Mouse (Mus musculus) kidney, embryonic 15.5 days (tissue): ENCODE results near the gene Grasp. TPM values are rescaled to one million over a fixed set of nuclear protein-coding genes. Genes with fewer than 3 reads are reported as not detected.

ENCODE experiments used
- ATAC-seq: fragments of 200-750 bp; cut with Nextera tagmentation; replicated peaks from 2 replicates; pipeline ENCODE4 v1.8.0; 2017; ENCODE audit warnings: moderate TSS enrichment; ENCODE audit not compliant: low FRiP score
- H3K27ac ChIP-seq: fragments of 300-500 bp; sonication (generic); 2 replicates; pipeline ENCODE4 v1.5.1; 2015; ENCODE audit warnings: mild to moderate bottlenecking, inconsistent platforms
- H3K27me3 ChIP-seq: fragments of 300-500 bp; sonication (generic); 2 replicates; pipeline ENCODE4 v1.6.1; 2015; ENCODE audit warnings: inconsistent platforms
- H3K36me3 ChIP-seq: fragments of 300-500 bp; sonication (generic); 2 replicates; pipeline ENCODE4 v1.6.1; 2015; ENCODE audit warnings: inconsistent platforms
- H3K4me1 ChIP-seq: fragments of 300-500 bp; sonication (generic); 2 replicates; pipeline ENCODE4 v1.6.1; 2015; ENCODE audit warnings: inconsistent platforms
- H3K4me2 ChIP-seq: fragments of 300-500 bp; sonication (generic); 2 replicates; pipeline ENCODE4 v1.6.1; 2015; ENCODE audit warnings: moderate library complexity, mild to moderate bottlenecking, inconsistent platforms
- H3K4me3 ChIP-seq: fragments of 300-500 bp; sonication (generic); replicated peaks from 2 replicates; pipeline ENCODE4 v1.5.1; 2015; ENCODE audit warnings: mild to moderate bottlenecking, inconsistent platforms
- H3K9ac ChIP-seq: fragments of 300-500 bp; sonication (generic); 2 replicates; pipeline ENCODE4 v1.6.1; 2015; ENCODE audit warnings: mild to moderate bottlenecking, inconsistent platforms
- H3K9me3 ChIP-seq: fragments of 300-500 bp; sonication (generic); replicated peaks from 2 replicates; pipeline ENCODE4 v1.6.1; 2016; ENCODE audit warnings: inconsistent platforms
- WGBS: fragments of 180-500 bp; shearing (Covaris S2); methylation state at CpG from one replicate; pipeline ENCODE4 v1.1.7; 2015; ENCODE audit warnings: mixed read lengths; 5-methylcytosine and 5-hydroxymethylcytosine counted together
- polyA plus RNA-seq: library from polyadenylated mRNA; unstranded; fragments of >200 nt; fragmentation: Nextera tagmentation; extraction: Ambion mirVana; gene quantifications from 2 replicates; pipeline ENCODE4 v1.2.1, GENCODE M21; 2015

Grasp gene
- polyA plus RNA-seq, 1 experiment from 2014 or later, result 4.7 TPM

GRCm38 (mm10) chr15:101232607-101233006, 8.6 kb downstream of the Grasp start:
- no peak overlapping the region for H3K9ac ChIP-seq
- no peak overlapping the region for H3K27ac ChIP-seq
- H3K4me1 ChIP-seq, result peaks cover 57% of the 10 kb centered on the region

GRCm38 (mm10) chr15:101233183-101233582, 9.2 kb downstream of the Grasp start:
- Histone ChIP-seq H3K4me2 (no peak overlapping the region), H3K9me3 (no peaks in the 10 kb centered on the region), H3K36me3 (peaks cover 28% of the 10 kb centered on the region), H3K4me3 (no peak overlapping the region), H3K27ac (no peak overlapping the region), H3K9ac (no peak overlapping the region), H3K27me3 (0 out of 2 replicates have a peak, but pooled peaks cover 2% of the 10 kb centered on the region), H3K4me1 (peaks cover 51% of the 10 kb centered on the region)
- ATAC-seq, result no peak
- WGBS, result 85% methylated on average over 3 of the region's 3 CpGs

More at GRCm38 (mm10) chr15:101232607-101233006, 8.6 kb downstream of the Grasp start:
- Histone ChIP-seq H3K4me3 (no peak overlapping the region), H3K9me3 (no peaks in the 10 kb centered on the region), H3K36me3 (peaks cover 28% of the 10 kb centered on the region), H3K27me3 (0 out of 2 replicates have a peak, but pooled peaks cover 2% of the 10 kb centered on the region), H3K4me2 (no peak overlapping the region)
- WGBS, result 49% methylated on average over 4 of the region's 4 CpGs
- no peak for ATAC-seq

- H3K4me1 ChIP-seq, result peaks cover 50% of the 10 kb centered on the region
- ATAC-seq, result no peak
- no peak overlapping the region for H3K4me2 ChIP-seq
- no peaks in the 10 kb centered on the region for H3K9me3 ChIP-seq
- 0 out of 2 replicates have a peak overlapping the region, but pooled peaks have one; percentile 42 for H3K27ac ChIP-seq
- WGBS, result 34% methylated on average over 11 of the region's 11 CpGs
- H3K27me3 ChIP-seq, result 0 out of 2 replicates have a peak, but pooled peaks cover 2% of the 10 kb centered on the region
- no peak overlapping the region for H3K9ac ChIP-seq
- H3K4me3 ChIP-seq, result no peak overlapping the region
- H3K36me3 ChIP-seq, result peaks cover 28% of the 10 kb centered on the region
Measured at GRCm38 (mm10) chr15:101233641-101234275, 9.8 kb downstream of the Grasp start.

- ATAC-seq, result no peak
- H3K4me2 ChIP-seq, result no peak overlapping the region
Measured at GRCm38 (mm10) chr15:101234611-101235341, 10.8 kb downstream of the Grasp start.

GRCm38 (mm10) chr15:101235342-101235698, 11.3 kb downstream of the Grasp start:
- Histone ChIP-seq H3K4me1 (peaks cover 55% of the 10 kb centered on the region), H3K4me3 (no peak overlapping the region), H3K36me3 (peaks cover 15% of the 10 kb centered on the region), H3K4me2 (peak overlapping the region; percentile 26), H3K9ac (no peak overlapping the region; the same call in 1 of the 2 replicates), H3K27me3 (0 out of 2 replicates have a peak, but pooled peaks cover 2% of the 10 kb centered on the region), H3K27ac (peak overlapping the region; percentile 20; the same call in 1 of the 2 replicates), H3K9me3 (no peaks in the 10 kb centered on the region)
- WGBS, result 37% methylated on average over 5 of the region's 5 CpGs
- ATAC-seq, result no peak; the same call in 1 of the 2 replicates

More at GRCm38 (mm10) chr15:101234611-101235341, 10.8 kb downstream of the Grasp start:
- Histone ChIP-seq H3K9ac (no peak overlapping the region), H3K27me3 (0 out of 2 replicates have a peak, but pooled peaks cover 2% of the 10 kb centered on the region), H3K9me3 (no peaks in the 10 kb centered on the region), H3K4me1 (peaks cover 55% of the 10 kb centered on the region), H3K27ac (0 out of 2 replicates have a peak overlapping the region, but pooled peaks have one; percentile 20), H3K4me3 (no peak overlapping the region), H3K36me3 (peaks cover 20% of the 10 kb centered on the region)
- 73% methylated on average over 10 of the region's 10 CpGs for WGBS

GRCm38 (mm10) chr15:101235728-101236327, 11.8 kb downstream of the Grasp start:
- peak overlapping the region; percentile 1; the same call in 1 of the 2 replicates for H3K9ac ChIP-seq
- H3K4me2 ChIP-seq, result peak overlapping the region; percentile 26
- 0 out of 2 replicates have a peak, but pooled peaks cover 2% of the 10 kb centered on the region for H3K27me3 ChIP-seq
- H3K27ac ChIP-seq, result peak overlapping the region; percentile 20
- WGBS, result 21% methylated on average over 12 of the region's 12 CpGs
- H3K4me1 ChIP-seq, result peaks cover 56% of the 10 kb centered on the region
- no peak overlapping the region for H3K4me3 ChIP-seq
- H3K36me3 ChIP-seq, result peaks cover 10% of the 10 kb centered on the region
- peak; percentile 50 for ATAC-seq
- H3K9me3 ChIP-seq, result no peaks in the 10 kb centered on the region

- H3K9me3 ChIP-seq, result no peaks in the 10 kb centered on the region
- H3K9ac ChIP-seq, result no peak overlapping the region
- H3K4me1 ChIP-seq, result peaks cover 60% of the 10 kb centered on the region
- no peak overlapping the region for H3K4me3 ChIP-seq
- ATAC-seq, result no peak
- 0 out of 2 replicates have a peak, but pooled peaks cover 2% of the 10 kb centered on the region for H3K27me3 ChIP-seq
- no peaks in the 10 kb centered on the region for H3K36me3 ChIP-seq
- H3K4me2 ChIP-seq, result no peak overlapping the region
- 4% methylated on average over 3 of the region's 3 CpGs for WGBS
- H3K27ac ChIP-seq, result no peak overlapping the region
Measured at GRCm38 (mm10) chr15:101236878-101237277, 12.9 kb downstream of the Grasp start.

GRCm38 (mm10) chr15:101238885-101239511, 15.0 kb downstream of the Grasp start:
- H3K36me3 ChIP-seq, result no peaks in the 10 kb centered on the region
- H3K4me1 ChIP-seq, result peaks cover 52% of the 10 kb centered on the region
- H3K4me3 ChIP-seq, result peak overlapping the region; percentile 36
- H3K9ac ChIP-seq, result no peak overlapping the region
- peak overlapping the region; percentile 78 for H3K4me2 ChIP-seq
- no peaks in the 10 kb centered on the region for H3K9me3 ChIP-seq
- H3K27me3 ChIP-seq, result no peaks in the 10 kb centered on the region
- H3K27ac ChIP-seq, result no peak overlapping the region
- ATAC-seq, result peak; percentile 30; the same call in 1 of the 2 replicates
- 2% methylated on average over 28 of the region's 28 CpGs for WGBS

GRCm38 (mm10) chr15:101239821-101240220, 15.8 kb downstream of the Grasp start:
- no peaks in the 10 kb centered on the region for H3K36me3 ChIP-seq
- H3K27ac ChIP-seq, result no peak overlapping the region
- no peaks in the 10 kb centered on the region for H3K9me3 ChIP-seq
- no peak overlapping the region for H3K4me3 ChIP-seq
- peaks cover 52% of the 10 kb centered on the region for H3K4me1 ChIP-seq
- no peak overlapping the region for H3K9ac ChIP-seq
- ATAC-seq, result no peak
- H3K27me3 ChIP-seq, result no peaks in the 10 kb centered on the region
- WGBS, result 70% methylated on average over 8 of the region's 8 CpGs
- no peak overlapping the region for H3K4me2 ChIP-seq

- Histone ChIP-seq H3K4me1 (peaks cover 48% of the 10 kb centered on the region), H3K4me2 (peak overlapping the region; percentile 48), H3K9ac (peak overlapping the region; percentile 31; the same call in 1 of the 2 replicates), H3K36me3 (no peaks in the 10 kb centered on the region), H3K4me3 (0 out of 2 replicates have a peak overlapping the region, but pooled peaks have one; percentile 21), H3K27ac (0 out of 2 replicates have a peak overlapping the region, but pooled peaks have one; percentile 3), H3K9me3 (no peaks in the 10 kb centered on the region), H3K27me3 (no peaks in the 10 kb centered on the region)
- WGBS, result 7% methylated on average over 10 of the region's 10 CpGs
- peak; percentile 27; the same call in 1 of the 2 replicates for ATAC-seq
Measured at GRCm38 (mm10) chr15:101240799-101241204, 16.8 kb downstream of the Grasp start.

- Histone ChIP-seq H3K36me3 (no peaks in the 10 kb centered on the region), H3K4me1 (peaks cover 46% of the 10 kb centered on the region), H3K27ac (0 out of 2 replicates have a peak overlapping the region, but pooled peaks have one; percentile 3), H3K4me3 (0 out of 2 replicates have a peak overlapping the region, but pooled peaks have one; percentile 21), H3K9ac (peak overlapping the region; percentile 31; the same call in 1 of the 2 replicates), H3K27me3 (no peaks in the 10 kb centered on the region), H3K9me3 (no peaks in the 10 kb centered on the region), H3K4me2 (peak overlapping the region; percentile 48)
- WGBS, result 58% methylated on average over 9 of the region's 9 CpGs
- ATAC-seq, result no peak
Measured at GRCm38 (mm10) chr15:101241236-101241635, 17.2 kb downstream of the Grasp start.
